Mouse (Mus musculus): Measurements from ENCODE around the gene Fbxo3.
A peak's percentile ranks its signal among the peaks of the same experiment; 100 is the strongest.
"Not testable (repeated sequence)": the region's sequence is repeated elsewhere in the genome, so short reads cannot be mapped to it uniquely, and the experiment has no call there.

Gene Fbxo3

DNA sequence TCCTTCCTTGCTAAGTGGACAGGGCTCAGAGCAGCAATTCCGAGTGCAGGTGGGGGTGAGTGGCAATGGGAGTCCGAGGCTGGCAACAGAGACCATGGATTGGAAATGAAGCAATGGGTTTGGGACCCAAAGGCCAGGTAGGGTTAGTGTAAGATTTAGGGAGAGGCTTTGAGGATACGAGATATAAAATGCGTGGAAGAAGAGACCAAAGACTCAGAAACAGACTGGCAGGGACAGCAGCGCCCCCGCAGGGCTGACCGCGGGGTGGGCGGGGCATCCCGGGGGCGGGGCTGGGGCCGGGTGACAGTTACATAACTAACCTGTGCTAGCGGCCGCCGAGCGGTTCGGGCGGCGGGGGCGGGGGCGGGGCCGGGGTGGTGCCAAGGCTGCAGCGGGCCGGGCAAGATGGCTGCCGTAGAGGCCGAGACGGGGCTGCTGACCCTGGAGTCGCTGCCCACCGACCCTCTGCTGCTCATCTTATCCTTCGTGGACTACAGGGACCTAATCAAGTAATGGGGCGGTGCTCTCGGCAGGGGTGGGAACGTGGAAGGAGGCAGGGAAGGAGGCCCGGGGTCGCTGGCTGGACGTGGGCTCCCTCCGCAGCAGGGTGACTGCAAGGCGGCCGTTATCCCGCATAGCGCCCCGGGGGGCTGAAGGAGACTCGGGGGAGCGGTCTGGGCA, at the start of gene Fbxo3:
Gene Fbxo3 (plus strand): TSS at position 264 of the 681 bp plus-strand sequence.
- peak; percentile 94 for DNase-seq

DNA sequence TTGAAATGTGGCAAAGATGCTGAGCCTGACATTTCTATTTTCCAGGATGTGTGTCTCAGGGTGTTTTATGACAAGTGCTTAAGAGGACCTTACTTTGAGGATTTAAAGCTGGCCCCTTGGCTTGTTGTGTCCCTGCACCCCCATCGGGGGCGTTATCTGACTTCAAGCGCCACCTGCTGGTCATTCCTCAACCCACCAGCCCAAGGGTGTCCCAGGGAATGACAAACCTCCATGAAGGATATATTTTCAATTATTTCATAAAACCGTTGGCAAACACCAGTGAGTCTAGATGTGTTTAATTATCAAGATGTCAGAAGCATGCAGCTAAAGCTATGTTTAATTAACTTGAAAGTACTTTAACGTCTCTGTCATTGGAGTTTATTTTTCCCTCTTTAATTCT, 45.3 kb upstream of the Fbxo3 start:
- DNase-seq = peak; percentile 90

DNA sequence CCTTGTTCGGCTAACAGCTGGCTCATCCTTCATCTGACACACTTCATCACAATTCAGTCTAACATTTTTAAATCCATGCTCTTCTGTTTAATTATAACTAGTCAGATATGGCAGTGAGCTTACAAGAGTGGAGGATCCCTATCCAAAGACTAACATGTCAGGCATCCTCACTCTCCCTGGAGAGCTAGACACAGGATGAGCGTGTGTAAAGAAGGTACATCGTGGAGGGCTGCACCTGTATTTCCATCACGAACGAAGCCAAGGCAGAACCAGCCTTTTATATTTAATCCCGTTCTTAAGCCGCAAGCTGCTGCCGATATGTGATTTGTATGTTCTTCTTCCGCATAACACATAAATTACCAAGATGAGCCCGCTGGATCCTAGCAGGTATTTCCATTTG, 44.4 kb upstream of the Fbxo3 start:
- no peak for DNase-seq

DNA sequence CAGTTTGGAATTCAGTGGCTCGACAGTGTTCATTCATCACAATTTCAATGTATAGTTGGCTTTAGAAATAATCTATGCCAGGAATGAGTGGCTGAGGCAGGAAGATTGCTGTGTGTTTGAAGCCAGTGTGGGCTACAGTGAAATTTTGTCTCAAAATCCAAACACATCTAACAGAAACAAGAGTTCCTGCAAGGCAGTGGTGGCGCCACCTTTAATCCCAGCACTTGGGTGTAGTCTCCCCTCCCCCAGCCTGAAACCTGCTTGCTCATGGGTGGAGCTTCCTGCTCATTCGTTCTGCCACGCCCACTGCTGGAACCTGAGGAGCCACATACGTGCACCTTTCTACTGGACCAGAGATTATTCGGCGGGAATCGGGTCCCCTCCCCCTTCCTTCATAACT, 39.9 kb upstream of the Fbxo3 start:
- not testable (repeated sequence) for DNase-seq

DNA sequence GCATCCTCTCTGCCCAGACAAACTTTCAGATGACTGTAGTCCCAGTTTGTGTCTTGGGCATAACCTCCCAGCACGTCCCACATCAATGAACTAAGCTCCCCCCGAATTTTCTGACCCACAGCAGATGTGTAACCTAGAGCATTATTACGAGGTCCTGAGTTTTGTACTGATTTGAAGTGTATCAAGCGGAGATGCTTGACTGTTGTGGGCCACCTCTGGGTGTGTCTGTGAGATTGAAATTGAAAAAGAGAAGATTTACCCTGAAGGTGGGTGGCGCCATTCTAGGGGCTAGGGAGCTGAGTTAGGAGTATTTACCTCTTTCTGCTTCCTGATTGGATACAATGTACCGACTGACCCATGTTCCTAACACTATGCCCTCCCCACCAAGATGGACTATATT, 37.8 kb upstream of the Fbxo3 start:
- no peak for DNase-seq

DNA sequence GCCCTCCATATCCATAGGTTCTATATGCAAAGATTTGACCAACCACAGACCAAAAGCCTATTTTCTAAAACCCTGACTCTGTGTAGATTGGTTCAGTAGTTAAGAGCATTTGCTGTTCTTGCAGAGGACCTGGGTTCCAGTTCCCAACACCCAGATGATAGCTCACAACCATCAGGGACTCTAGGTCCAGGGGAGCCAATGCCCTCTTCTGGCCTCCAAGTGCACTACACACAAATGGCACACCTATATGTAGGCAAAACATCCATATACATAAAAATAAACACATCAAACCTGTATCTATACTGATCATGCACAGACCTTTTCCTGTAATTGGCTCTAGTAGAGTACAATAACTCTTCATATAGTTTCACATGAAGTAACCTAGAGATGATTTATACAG, 36.2 kb upstream of the Fbxo3 start:
- DNase-seq = no peak

DNA sequence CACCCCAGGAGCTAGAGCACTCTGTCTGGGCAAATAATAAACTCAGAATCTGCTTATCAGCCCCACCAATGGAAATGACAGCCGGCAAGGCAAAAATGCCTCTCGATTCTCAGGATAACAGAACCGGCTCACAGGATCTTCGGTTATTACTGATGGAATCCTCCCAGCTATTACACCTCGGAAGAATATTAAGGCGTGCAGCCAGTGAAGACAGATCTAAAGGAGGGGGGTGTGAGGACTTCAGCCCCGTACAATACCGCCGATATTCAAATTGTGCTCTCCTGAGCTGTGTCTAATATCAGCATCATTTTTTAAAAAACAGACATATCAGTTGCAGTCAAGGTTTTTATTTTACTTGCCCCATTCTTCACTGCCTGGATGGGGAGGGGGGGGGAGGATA, 35.4 kb upstream of the Fbxo3 start:
- DNase-seq = no peak

DNA sequence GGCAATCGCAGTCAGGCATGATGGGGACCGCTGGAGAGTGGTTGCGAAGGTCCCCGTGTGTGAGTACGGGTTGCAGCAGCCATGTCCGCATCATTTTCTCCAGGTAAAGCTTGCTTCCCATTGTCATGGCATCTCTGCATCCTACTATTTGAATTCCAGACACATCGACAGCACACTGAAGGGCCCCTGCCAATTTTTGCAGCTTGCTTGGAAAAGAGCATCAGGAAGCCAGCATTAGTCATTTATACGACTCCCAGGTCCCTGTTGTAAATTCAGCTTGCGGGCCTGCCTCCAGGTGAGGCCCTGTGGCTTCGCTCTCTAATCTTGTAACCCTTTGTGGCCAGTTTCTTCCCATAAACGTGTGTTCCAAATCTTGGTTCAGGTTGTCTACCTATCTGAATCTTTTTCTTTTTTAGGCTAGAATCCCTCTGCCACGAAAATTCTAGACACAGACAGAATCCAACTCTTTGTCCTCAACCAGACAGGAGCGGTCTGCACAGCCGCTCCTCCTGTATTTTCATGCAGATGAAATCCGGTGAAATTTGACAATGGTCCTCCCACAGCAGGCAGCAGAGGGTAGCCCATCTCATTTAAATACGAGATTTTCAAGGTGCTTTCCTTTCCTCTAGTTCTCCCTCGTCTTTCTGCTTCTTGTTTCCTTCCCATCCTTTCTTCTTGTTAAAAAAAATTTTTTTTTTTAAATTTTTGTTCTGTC, 34.7 kb upstream of the Fbxo3 start:
- DNase-seq = no peak

DNA sequence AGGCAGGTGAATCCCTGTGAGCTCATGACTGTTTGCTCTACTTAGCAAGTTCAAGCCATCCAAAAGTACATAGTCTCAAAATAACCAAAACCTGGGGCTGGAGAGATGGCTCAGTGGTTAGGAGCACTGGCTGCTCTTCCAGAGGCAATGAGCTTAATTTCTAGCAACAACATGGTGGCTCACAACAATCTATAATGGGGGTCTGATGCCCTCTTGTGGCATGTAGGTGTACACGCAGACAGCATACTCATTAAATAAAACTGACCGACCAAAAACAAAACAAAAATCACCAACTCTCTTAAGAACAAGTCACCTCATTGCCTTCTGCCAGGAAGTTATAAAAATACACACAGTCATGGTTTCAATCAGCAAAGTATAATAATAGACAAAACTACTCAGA, 26.4 kb upstream of the Fbxo3 start:
- DNase-seq = no peak

DNA sequence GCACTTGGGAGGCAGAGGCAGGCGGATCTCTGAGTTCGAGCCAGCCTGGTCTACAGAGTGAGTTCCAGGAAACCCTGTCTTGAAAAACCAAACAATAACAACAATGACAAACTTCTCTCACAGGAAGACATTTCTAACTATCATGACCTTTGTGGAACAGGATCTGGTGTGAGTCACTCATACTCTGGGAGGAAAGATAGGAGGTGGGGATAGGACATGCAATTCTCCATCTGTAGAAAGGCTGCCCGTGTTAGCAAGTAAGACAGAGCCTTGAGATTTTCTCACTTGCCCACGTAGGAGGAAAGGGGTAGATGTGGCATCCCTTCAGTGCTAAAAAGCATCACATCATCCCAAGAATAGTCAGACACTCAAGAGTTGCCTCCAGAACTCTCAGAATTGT, 25.7 kb upstream of the Fbxo3 start:
- DNase-seq = no peak

DNA sequence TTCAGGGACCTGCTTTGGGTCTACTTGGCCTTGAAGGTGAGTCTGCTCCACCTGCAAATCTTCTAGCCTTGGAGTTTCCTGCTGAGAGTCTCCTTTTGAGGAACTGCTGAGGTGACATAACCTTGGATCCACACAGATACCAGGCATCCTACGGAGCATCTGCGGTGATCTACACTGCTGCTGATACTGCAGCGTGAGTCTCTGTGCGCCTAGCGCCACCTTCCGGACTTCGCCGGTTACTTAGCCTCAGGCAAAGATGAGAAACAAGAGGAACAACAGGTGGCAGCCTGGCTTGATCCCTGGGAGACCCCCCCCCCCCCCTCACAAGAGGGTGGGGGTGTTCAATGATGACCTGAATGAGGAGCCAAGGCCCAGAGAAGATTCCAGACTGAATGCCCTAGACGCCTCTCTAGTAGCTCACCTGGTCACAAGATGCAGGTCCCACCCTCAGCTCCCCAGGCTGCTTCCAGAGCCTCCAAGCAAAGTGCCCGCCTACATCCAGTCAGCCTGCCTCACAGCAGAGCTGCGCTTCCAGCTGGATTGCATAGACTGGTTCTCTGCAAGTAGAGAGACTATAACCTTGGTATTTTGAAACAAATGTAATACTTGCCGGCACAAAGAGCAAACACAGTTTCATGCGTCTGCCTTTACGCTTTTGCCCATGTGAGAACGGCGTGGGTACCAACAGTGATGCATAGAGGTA, 24.7 kb upstream of the Fbxo3 start:
- peak; percentile 70 for DNase-seq

DNA sequence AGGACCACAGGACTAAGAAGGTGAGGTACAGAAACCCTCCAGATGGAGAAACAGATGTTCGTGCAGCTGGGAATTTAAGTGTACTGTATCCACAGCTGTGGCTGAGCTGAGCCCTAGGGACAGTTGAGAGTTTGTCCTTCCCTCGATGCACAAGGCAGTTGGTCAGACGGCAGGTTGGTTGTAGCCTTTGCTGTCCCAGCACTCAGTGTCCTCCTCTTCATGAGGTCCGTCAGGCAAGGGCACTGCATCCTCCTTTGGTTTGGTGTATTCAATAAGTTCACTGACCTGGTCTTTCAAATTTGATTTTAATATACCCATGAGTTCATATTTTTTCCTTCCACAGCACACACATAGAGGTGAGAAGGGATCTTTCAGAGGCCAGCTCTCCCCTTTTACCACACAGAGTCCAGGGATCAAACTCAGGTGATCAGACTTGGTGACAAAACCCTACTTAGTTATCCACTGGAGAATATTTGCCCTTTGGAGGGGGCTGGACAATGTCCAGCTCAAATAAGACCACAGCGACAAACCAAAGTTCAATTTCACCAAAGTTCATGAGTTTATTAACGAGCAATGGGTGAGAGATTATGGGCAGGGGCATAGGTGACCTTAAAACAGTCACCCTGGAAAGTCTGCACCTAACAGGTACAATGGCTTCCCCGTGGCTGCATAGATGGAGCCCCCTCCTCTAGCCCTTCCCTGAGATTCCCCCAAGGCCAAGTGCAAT, 19.6 kb upstream of the Fbxo3 start:
- DNase-seq = no peak

DNA sequence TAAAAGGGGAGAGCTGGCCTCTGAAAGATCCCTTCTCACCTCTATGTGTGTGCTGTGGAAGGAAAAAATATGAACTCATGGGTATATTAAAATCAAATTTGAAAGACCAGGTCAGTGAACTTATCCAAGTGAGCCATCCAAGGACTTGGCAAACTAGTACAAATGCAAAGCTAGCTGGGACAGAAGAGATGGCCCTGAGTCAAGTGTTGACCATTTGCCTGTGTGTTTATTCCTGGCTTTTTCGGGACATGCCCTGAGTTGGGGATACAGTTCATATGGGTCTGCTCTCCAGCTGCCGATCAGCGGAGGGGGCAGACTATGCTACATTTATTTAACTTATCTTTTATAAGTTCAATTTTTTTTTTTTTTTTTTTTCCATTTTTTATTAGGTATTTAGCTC, 18.7 kb upstream of the Fbxo3 start:
- not testable (repeated sequence) for DNase-seq

DNA sequence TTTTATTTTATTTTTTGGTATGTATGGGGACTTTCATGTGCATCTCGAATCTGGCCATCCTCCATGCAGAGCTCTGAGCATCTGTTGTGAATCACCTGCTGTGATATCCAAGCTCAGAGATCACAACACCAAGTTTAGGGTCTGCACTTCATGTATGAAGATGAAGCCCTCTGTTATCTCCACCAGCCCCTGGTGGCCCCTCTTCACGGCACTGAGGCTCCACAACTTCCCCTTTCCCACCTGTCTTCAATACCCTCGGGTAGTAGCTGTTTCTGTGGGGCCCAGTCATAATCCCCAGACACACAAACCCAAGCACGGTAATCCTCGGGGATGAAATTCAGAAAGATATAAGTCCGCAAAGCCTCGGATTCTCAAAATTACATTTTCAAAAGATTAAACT, 4.4 kb upstream of the Fbxo3 start:
- DNase-seq = no peak

DNA sequence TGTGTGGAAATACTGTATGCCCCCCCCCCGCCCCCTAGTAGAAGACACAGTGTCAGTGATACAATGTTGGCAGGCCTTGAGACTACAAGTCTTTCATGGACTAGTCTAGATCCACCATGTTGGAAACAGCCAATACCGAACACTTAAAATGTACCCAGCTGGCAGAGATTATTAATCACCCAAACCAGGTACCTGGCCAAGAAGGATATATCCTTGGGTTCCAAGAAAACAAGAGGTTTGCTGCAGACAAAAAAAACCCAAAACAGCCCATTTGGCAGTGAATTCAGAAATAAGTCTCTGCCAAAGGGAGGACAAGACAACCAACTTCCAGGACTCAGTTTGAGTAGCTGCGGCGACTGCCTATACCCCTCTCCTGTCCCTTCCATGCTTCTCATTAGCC, 2.9 kb upstream of the Fbxo3 start:
- DNase-seq = no peak

DNA sequence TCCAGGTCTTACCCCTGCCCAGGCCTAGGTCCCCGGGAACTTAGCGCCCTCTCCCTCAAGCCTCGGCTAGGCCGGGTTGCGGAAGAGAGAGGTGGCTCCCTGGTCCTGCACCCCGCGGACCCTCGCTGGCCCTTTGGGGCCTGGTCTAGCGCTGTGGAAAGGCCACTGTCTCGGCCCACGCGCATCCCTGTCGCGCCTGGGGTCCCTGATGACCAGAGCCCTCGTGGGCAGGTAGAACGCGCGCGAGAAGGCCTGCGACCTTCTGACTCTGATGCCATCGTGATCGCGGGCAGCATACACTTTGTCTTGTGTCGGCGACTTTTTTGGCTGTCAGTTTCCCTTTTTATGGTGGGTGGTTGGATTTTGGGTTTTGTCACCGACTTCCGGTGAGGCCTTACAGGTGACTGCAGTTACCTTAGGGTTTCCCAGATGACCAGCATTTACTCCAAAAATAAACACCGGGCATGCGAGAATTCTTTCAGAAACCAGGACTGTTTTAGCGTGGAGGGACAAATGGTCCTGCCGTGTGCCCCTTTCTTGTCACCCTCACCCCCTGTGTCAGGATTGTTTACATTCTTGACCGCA, 710 bp downstream of the Fbxo3 start, which contains the start of gene 4931422A03Rik:
Gene 4931422A03Rik (minus strand): TSS at position 223 of the 585 bp plus-strand sequence.
- no peak for DNase-seq

DNA sequence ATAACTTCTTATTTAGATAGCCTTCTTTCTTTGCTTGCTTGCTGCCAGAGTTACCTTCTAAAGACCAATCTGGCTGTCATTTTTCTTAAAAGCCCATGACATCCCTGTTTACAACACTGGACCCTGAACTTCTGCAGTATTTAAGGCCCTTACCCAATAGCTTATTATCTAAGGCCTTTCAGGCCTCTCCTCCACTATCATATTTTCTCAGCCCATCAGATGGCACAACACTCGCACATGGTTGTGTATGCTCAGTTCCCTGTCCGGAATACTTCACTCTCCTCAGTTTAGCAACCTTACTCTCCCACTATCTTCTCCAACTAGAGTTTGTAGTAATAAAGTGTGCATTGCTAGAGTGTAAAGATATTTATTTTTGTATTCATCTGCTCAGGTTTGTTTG, 1.6 kb downstream of the Fbxo3 start:
- DNase-seq = no peak

DNA sequence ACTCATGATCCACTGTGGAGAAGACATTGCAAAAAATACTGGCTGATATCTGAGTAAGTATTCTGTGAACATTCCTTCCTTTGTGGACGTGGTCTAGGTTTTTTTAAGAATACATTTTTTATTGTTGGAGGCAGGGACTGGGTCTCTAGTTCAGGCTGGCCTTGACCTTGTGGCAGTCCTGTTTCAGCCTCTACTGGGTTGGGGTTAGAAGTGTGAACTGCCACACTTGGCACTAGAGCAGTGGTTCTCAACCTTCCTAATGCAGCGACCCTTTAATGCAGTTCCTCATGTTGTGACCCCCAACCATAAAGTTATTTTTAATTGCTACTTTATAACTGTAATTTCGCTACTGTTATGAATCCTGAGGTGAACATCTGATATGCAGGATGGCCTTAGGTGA, 2.9 kb downstream of the Fbxo3 start:
- no peak for DNase-seq

DNA sequence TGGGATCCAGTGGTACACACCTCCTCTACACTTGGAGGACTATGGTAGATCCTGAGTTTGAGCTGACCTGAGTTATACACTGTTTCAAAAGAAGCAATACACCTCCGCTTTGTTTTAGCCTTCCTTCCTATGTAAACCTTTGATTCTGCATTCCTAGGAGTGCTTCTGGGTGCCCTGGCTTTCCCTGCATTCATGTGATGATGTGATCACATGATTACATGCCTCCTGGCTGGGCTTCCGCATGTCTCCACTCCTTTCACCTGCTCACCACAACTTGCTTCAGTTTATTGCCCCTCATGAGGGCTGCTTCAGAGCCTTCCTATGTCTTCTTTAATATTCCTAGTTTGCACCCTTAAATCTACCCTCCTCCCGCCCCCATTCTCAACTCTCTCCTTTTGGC, 4.5 kb downstream of the Fbxo3 start:
- DNase-seq = no peak

DNA sequence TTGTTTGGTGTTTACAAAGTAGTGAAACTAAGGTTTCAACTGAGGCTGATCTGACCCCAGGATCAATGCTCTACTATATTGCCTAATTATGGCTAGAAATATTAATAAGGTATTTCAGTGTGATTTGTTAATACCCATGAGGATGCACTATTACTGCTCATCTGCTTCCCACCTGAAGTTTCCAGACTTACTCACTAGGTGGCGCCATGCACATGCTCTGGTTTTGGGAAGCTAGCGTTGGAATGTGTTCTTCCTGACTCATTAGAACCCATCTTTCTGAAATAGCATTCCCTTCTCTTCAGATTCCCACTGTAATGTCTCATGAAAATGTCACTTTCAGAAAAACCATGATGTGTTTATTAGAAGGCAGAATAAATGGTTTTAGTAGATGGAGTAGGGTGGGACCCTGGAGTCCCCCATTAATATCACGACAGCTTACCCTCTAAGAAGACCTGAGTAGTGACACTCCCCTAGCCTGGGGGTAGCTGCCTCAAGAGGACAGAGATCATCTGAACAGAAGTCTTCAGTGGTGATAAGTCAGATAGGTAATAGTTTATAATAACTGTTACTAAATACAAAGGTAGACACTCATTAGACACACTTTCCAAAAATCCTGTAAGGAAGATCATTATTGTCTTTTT, 7.4 kb downstream of the Fbxo3 start:
- peak; percentile 77 for DNase-seq

DNA sequence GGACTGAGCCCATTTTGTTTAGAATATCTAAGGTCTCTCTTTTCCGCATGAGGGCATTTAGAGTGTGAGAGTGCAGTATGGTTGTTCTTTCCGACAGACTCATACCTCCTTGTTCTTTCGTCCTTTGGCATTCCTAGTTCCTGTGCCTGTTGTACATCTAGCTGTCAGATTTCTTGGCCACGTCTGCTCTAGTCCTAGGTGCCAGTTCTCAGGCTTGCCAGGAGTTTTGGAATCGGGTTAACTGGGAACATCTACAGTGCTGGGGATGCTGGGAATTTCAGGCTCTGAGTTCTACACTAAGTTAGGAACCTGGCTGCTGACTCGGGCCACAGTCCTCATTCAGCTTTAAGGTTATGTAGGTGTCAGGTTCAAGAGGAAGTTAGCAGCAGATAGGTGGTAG, 8.1 kb downstream of the Fbxo3 start:
- no peak for DNase-seq

DNA sequence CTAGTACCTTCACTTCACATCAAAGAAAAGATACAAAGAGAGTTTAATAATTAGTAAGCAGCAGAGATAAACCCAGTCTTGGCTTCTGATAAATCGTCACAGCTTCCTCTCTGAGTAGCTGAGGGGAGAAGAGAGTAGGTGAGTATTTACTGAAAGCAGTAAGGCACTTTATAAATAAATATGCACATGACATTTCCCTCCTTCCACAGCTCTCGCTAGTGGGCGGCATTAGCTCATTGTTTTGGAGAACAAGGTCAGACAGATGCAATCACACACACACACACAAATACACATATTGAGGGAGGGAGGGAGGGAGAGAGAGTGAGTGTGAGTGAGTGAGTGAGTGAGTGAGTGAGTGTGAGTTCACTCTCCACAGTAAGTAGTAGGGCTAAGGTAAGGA, 8.8 kb downstream of the Fbxo3 start:
- DNase-seq = no peak
